Mouse (Mus musculus) erythroblast, adult 5-6 weeks (primary cell): Measurements from ENCODE around the gene Fam234b. TPM values are rescaled to one million over a fixed set of nuclear protein-coding genes. Genes with fewer than 3 reads are reported as not detected.
A peak's percentile ranks its signal among the peaks of the same experiment; 100 is the strongest.

Source experiments
- ATAC-seq: replicated peaks from 2 replicates; pipeline ENCODE4 v1.8.0; 2016; ENCODE audit warnings: moderate number of reproducible peaks, mild to moderate bottlenecking, moderate TSS enrichment, inconsistent platforms; ENCODE audit not compliant: poor library complexity, low FRiP score, severe bottlenecking
- total RNA-seq, 2 experiments: library from RNA; stranded (forward) in 1 of 2; stranded (reverse) in 1 of 2; fragments of 150-400 nt in 1 of 2; fragments of 200-764, 138-1000 nt in 1 of 2; gene quantifications; 2 replicates each; pipeline versions ENCODE4 v1.2.3 to v1.2.4; 2015 to 2017; ENCODE audit warnings: low replicate concordance in 2 of 2

The Fam234b gene
- total RNA-seq, 2 experiments from 2014 or later = 108 to 168 TPM

DNA sequence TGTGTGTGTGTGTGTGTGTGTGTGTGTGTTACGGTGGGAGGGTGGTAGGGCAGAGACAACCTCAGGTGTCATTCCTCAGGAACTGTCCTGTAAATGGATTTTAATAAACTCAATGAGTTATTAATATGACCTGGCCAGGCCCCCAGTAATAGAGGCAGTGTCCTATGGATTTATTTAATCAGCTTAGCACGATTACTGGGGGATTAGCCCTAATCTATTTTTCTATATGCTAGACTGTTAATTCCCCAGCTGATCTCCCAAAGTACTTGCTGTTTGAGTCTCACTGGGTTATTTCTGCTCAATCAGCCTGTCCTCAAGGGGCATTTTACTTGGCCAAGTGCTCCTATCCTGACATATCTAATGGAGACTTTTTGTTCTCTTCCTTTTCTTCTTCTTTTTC, 14.9 kb downstream of the Fam234b start:
- no peak for ATAC-seq

- no peak for ATAC-seq
Observed at GRCm38 (mm10) chr6:135218330-135218729, 20.6 kb downstream of the Fam234b start.

- no peak for ATAC-seq
Observed at GRCm38 (mm10) chr6:135219916-135220315, 22.1 kb downstream of the Fam234b start.

DNA sequence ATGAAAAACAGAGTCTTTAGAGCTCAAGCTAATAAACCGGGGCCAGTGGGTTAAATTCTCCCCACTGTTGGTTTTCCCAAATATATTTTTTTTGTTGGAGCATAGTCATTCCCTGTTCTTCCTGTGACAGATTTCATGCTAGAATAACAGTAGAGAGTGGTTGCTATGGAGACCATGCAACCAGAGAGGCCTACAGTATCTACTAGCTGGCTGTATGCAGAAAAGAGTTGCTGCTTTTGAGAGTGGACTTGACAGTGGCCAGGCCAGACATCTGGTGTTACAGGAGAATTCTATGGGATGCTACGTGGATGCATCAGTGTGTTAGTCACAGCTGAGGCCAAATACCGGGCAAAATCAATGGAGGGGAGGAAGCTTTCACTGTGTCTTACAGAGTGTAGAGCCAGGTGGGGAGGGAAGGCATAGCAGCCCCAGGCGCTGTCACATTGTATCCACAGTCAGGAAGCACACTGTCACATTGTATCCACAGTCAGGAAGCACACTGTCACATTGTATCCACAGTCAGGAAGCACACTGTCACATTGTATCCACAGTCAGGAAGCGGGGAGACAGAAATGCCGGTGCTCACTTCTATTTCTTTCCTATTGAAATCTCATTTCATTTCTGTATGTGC, 26.1 kb downstream of the Fam234b start:
- no peak for ATAC-seq

- ATAC-seq = no peak
Observed at GRCm38 (mm10) chr6:135228465-135228941, 30.7 kb downstream of the Fam234b start.

- no peak for ATAC-seq
Observed at GRCm38 (mm10) chr6:135230586-135230985, 32.8 kb downstream of the Fam234b start.

GRCm38 (mm10) chr6:135232443-135233182, 34.8 kb downstream of the Fam234b start:
- ATAC-seq = no peak

DNA sequence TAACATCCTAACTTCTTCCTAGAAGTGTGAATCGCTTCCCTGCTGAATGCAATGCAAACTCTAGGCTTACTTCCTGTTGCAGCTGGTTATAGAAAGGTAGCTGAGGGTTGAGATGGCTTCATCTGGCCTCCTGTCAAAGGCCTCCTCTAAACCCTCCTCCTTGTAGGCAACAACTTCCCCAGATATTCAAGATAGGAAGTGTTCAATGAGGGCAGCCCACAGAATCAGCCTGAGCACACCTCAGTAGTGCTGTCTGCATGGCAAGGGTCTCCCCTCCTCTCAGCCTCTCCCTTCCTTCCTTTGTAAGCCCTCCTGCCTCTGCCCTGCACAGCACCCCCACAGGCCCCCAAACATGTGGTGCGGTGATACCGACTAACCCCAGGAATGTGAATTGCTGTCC, 38.0 kb downstream of the Fam234b start:
- no peak for ATAC-seq

DNA sequence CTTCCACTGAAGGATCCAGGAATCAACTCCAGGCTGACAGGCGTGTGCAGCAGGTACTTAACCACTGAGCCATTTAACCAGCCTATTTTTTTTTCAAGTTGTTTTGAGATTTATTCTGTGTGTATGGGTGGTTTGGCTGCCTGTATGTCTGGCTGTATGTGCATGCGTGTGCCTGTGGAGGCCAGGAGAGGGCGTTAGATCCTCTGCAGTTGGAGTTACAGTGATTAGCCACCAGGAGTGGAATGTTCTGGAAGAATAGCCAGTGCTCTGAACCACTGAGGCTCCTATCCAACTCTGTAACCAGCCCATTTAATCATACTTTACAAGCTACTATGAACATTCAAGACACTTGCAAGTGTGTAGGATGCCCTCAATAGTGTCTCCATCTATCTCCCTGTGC, 38.8 kb downstream of the Fam234b start:
- ATAC-seq = no peak

DNA sequence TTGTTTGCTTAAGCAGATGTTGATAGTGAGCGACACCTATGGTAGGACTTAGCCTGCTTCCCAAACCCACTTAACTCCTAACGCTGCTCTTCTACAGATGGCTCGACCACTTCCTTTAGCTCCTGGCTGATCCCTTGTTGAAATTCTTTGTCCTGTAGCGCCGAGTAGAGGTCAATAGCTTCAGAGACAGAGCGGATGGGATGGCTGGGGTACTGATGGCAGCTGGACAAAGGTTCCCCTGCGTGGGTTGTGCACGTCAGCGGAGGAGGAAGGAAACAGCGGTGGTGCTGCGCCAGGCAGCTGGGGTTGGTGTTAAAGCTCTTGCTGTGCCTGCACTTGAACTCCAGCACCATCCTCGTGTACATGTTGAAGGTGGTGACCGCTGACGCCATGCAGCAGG, 39.5 kb downstream of the Fam234b start:
- no peak for ATAC-seq

GRCm38 (mm10) chr6:135238211-135238610, 40.4 kb downstream of the Fam234b start:
- no peak for ATAC-seq

DNA sequence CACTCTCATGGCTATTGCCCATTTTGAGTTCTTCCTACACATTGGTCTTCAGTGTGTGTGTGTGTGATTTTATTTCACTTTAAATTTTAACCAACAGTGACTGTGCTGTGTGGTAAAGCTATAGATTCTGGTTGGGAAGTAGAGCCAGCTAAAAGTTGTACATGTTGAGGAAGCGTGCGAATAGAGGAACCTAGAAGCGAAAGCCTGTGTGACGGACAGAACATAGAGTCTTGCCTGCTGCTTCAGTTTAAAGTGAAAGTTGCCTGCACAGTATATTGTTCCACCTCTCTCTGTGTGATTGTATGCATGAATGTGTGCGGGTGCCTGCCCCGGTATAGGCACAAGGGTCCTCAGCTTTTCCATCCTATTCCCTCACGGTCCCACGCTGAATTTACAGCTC, 42.6 kb downstream of the Fam234b start:
- no peak for ATAC-seq

DNA sequence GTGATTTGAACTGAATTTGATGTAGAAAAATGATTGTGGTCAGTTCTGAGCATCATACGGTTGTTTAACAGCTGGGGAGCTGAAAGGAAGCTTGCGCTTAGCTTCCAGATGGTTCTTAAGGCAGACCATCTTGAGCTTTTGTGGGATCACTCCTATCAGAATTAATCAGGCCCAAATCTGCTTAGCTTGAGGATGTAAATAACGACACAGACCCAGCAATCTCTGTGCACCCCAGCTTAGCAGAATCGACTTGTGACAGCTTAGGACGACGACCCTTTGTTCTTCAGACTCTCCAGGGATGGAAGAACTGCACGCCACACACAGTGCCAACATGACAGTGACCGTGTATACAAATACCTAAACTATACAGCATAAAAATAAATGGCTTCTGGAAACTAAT, 47.8 kb downstream of the Fam234b start:
- no peak for ATAC-seq

DNA sequence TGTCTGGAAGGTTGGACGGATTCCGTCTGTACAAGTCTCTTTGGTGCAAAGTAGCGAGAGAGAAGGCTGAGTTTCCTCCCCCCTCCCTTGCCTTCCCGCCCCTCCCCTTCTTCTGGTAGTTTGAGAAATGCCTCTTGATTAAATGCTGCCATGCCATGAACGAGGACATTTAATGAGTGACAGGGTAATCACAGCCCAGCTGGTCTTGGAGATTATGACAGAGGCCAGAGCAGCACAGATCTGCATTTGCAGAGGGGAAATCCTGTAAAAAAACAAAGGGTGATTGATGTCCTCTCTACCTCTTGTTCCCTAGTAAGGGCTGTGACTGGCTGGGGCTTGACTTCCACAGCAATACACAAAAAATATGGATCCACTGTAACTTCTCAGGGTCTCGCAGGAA, 50.1 kb downstream of the Fam234b start:
- no peak for ATAC-seq

GRCm38 (mm10) chr6:135249846-135250531, 52.2 kb downstream of the Fam234b start:
- 0 out of 2 replicates have a peak, but pooled peaks have one; percentile 39 for ATAC-seq

DNA sequence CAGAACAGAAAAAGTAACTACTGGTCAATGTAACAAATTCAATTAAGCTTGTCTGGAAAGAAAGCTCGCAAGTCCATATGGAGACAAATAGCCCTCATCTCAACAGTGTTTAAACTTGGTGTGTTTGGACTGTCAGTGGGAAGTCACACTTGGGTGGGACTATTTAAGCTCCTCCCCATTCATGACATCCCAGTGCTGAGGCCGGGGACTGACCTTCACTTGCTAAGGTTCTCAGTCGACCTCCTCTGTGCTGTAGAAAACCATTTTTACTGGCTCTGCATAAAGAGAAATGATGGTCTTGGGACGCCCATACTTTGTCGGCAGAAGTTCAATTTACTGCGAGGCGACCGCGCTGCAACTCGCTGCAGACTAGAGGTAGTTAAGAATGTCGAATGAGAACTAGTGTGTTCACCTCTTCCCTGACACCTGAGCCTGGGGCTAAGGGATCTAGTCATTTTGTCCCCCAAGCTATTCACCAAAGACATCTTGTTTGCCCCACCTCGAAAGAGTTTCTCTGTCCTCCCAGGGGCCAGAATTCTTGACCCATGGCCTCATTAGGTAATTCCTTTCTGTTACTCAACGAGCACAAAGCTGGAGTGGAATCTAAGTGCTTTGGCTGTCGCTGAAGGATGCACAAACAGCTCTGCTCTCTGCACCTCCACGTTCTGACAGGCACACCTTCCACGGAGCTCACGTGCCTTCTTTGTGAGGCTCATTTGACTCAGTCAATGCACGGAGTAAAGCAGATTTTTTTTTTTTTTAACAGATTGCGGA, 53.3 kb downstream of the Fam234b start:
- no peak for ATAC-seq

- no peak for ATAC-seq
Observed at GRCm38 (mm10) chr6:135251849-135252727, 54.3 kb downstream of the Fam234b start.

- ATAC-seq = no peak
Observed at GRCm38 (mm10) chr6:135252728-135253077, 54.9 kb downstream of the Fam234b start.

DNA sequence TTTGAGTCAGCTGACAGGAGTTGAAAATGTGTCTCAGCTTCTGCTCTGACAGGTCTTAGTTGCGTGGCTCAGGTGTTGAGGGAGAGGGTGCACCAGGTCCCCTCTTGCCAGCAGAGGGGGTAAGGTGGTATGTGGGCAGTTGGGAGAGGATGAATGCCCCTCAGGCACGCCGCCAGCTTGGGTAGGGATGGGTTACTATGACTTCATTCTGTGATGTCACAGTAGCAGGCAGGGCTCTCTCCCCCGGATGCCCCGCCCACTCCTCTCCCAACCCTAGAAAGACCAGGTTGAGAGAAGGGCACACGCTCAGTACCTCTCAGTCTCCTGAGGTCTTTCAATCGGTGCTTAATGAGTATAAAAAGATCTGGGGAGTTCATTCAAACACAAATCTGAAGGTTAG, 56.4 kb downstream of the Fam234b start, which contains the start of gene Gsg1:
Gene Gsg1, minus strand, starts transcription at position 199 of the 400 bp plus-strand sequence.
- ATAC-seq = no peak
